Mouse (Mus musculus): ENCODE data around the gene Trp73.
A peak's percentile ranks its signal among the peaks of the same experiment; 100 is the strongest.

The Trp73 gene

DNA sequence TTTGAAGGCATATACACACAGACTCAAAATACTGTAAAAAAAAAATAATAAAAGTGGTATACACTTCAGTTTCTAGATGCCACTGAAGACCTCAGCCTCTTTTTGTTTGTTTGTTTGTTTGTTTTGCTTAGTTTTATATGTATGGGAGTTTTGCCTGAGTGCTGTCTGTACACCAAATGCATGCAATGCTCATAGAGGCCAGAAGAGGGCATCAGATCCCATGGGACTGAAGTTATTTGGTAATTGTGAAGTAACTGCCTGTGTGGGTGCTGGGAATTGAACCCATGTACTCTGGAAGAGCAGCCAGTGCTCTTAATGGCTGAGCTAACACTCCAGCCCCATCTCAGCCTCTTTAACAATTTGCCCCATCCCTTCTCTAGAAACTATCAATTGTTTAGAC lies 111.4 kb downstream of the Trp73 start:
- peak; percentile 44 for DNase-seq (ENCODE audit: low spot score)

DNA sequence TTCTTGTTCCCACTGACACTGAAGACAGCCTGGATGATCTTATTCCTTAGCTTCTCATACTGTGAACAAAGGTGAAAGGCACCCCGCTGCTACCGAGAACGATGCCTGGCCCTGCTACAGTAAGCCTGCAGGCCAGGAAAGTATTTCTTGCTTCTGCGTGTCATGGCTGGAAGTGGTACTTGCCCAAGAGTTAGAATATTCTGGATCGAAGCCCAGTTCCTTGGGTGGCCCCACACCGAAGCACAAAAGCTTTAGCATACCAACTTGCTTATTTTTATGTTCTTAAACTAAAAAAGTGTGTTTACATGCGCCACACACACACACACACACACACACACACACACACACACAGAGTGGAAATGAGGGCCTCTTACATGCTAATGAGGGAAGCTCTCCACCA lies 111.9 kb downstream of the Trp73 start:
- no peak for DNase-seq (ENCODE audit: low spot score)

DNA sequence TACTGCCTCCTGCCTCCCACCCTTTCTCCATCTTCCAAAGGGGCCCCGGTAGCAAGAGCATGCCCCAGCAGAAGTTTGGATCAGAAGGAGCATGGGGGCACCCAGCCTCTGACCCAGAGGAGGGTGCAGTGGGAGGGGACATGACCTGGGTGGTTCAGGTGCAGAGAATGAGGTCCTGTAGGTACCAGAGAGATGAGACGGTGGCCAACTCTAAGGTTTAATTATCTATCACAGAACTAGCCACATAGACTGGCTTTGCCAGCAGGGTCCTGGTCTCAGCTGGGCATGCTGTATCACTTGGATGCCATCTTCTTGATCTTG lies 113.6 kb downstream of the Trp73 start:
- no peak for DNase-seq (ENCODE audit: low spot score)

DNA sequence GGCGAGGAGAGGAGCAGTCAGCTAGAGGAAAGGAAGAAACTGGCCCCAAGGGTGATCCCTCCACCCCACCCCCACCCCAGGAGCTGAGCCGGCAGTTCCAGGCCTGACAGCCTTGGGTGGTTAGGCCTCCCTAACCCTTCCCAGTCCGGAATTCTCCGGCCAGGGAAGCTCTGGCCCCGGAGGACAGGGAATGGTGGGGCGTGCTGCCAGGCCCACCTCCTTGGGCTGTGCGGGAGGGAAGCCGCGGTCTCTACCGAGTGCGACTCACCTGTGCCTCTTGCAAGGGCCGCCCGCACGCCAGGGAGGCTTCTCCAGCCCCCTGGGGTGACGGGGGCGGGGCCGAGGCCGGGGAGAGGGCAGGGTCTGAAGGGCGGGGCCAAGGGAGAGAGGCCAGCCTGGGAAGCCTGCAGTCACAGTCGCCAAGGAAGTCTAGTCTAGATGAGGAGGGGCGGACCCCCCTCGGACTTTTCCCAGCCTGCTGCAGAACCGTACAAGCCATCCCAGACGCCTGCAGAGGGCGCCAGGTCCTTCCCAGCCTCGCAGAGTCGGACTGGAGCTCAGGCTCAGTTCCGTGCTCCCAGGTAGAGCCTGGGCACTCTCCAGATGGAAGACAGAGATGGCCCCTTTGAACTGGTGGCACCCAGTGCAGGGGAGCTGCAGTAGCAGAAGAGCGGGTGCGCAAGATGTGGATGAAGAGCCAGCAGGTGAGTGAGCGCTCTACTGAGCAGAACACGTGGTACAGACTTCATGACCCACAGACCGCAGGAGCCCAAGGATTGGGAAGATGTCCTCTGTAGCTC lies 114.2 kb downstream of the Trp73 start, which contains the start of gene Smim1:
TSS of gene Smim1 (minus strand) at position 590 of the 800 bp plus-strand sequence.
- DNase-seq (ENCODE audit: low spot score): peak; percentile 79

DNA sequence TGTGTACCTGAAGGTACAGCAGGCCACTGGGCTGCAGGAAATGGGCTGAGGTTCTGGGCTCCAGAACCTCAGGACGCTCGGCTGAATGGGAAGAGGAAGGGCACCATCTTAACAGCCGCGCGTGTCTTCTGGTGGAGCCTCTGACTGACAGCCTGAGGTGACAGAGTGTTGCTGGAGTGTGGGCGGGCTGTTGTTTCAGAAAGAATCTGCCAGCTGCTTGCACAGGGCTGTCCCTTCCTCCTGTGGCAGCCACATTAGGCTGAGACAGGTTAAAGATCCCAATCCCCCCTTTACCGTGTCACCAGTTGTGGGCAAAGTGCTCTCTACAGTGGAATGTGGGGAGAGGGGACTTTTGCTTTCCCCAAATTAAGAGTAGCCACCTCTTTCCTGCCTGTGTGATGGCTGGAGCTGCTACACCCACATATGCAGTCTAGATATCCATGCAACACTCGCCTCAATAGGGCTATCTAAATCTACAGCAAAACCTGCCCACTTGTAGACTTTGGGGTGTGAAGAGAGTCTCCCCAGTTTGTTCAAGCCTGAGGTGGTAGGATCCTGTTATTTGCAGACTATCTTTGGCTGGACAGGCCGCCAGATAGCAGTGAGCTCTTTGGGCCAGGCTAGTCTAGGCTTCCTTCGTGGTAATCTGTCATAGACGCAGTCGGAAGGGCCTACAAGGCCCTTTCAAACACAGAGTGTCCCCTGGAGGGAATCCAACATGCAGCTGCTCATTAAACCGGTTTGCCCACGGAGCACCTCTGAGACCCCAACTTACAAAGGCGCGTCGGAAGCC lies 115.1 kb downstream of the Trp73 start:
- DNase-seq (ENCODE audit: low spot score): no peak

DNA sequence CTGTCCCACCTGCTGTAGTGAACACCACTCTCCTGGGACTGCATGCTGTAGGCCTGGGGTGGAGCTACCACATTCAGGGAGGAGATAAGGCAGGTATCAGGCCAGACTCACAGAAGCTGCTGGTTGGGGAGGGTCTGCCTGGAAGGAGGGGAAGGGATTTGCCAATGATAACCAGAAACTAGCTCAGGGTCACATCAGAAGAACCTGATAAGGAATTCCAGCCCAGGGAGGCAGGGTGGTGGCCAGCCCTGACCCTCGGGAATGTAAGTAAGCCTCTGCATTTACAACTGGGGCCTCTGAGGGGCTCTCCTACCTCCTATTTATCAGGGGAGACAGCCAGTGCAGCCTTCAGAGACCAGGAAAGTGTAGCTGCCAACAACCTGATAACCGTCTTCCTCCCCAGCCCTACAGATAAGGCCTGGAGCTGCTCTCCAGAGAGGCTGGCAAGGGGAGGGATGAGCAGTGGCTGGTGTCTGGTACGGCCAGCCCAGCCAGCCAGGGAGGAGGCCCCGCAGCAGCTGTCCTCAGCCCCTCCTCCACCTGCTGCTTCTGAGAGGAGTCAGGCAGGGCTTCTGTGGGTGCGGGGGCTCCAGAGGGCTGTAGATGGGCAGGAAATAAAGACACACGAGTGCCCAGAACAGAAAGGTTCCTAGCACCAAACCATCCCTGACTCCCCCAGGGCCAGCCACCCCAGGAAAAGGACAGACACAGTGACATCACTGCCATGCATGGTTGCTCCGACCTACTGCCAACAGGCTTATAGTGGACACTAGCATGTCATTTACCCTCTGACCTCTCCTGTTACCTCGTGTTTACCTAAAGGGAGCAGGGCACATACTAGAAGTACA lies 116.0 kb downstream of the Trp73 start:
- peak; percentile 9 for DNase-seq (ENCODE audit: low spot score)

DNA sequence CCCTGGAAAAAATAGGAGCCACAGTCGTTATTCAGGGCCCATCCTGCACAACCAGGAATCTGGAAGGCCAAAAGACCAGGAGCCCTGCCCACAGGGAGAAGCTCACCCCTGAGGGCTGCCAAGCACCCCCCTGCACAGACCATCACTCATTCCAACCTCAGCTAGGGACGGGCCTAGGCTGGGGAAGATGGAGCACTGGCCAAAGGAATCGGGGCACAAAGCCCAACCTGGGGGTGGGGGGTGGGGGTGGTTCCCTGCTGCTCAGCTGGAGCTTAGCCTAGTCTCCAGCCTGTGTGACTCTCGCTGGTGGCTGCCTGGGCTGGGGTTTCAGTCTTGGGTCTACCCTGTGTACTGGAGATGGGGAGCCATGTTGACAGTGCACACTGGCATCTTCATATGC lies 117.2 kb downstream of the Trp73 start:
- no peak for DNase-seq (ENCODE audit: low spot score)

DNA sequence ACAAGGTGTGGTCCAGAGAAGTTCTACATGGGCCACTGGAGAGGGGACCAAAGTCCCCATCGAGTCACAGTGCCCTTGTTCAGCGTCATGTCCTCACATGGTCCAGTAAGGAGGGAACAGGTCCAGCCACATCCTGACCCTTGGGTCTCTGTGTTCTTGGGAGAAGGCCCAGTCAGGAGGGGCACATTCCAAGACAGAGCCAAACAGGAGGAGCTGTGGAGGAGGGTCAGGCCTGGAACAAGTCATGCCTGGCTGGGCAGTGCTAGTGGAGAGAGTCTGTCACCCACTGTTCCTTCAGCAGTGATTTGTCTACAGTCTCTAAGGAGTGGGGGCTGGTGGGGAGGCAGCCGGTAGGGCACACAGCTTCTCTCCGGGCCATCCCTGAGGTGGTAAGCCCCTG lies 117.6 kb downstream of the Trp73 start:
- no peak for DNase-seq (ENCODE audit: low spot score)

DNA sequence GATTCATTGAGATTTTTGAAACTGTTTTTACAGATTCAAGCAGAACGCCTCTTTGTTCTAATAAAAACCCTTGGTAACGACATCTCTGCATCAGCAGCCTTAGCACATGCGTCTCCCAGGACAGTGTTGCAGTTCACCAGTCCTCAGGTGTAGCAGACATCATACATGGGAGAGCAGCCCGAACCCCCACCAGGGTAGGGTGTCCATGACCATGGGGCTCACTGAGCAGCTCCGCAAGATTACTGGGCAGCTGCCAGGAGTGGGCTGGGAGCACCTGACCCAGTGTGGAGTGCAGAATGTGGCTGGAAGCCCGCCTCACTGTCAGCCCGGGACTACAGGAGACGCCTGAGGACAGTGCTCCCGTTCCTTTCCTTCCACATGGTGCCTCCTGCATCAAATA lies 118.6 kb downstream of the Trp73 start:
- DNase-seq (ENCODE audit: low spot score): no peak

DNA sequence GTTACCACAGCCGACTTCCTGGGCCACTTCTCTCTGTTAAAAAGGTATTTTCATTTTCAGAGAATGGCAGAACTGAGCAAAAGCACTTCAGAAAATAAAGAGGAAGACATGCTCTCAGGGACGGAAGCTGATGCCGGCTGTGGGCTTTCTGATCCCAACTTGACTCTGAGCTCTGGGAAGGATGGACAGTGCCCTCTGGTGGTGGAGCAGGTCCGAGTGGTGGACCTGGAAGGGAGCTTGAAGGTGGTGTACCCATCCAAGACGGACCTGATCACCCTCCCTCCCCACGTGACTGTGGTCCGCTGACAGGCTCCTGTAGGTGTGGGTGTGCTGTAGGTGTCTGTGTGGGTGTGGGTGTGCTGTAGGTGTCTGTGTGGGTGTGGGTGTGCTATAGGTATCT lies 120.4 kb downstream of the Trp73 start:
- DNase-seq (ENCODE audit: low spot score): peak; percentile 42

DNA sequence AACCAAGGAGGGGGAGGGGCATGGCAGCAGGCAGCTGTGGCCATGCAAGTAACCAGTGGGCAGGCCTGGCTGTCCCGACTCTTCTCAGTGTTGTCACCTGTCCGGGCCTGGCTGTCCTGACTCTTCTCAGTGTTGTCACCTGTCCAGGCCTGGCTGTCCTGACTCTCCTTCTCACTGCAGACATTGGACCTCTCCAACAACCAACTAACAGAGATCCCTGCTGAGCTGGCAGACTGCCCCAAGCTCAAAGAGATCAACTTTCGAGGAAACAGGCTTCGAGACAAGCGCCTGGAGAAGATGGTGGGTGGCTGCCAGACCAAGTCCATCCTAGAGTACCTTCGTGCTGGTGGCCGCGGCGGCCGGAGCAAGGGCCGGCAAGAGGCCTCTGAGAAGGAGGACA lies 124.5 kb downstream of the Trp73 start:
- DNase-seq (ENCODE audit: low spot score): no peak

DNA sequence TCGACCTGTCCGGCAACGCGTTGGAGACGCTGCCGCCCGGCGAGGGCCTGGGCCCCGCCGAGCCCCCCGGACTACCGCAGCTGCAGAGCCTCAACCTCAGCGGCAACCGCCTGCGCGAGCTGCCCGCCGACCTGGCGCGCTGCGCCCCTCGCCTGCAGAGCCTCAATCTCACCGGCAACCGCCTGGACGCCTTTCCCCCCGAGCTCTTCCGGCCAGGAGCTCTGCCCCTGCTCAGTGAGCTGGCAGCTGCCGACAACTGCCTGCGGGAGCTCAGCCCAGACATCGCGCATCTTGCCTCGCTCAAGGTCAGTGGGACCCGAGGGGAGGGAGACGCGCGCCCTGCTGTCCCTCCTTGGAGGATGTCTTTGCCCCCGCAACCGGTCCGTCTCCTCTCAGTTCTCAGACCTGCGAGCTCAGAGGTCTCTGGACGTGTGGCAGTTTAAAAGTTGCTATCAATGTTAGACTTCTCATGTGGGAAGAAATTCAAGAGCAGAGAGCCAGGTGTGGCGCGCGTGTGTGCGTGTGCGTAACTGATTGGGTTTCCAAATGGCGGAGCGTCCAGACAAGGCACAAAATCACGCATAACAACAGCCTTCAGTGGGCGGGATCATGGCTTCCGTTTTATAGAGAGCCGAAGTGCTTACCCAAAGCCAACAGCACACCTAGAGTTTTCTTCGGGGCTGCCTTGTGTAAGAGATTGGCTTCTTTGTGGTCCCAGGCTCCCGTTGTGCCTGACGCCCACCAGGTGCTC lies 127.7 kb downstream of the Trp73 start:
- DNase-seq (ENCODE audit: low spot score): peak; percentile 7

DNA sequence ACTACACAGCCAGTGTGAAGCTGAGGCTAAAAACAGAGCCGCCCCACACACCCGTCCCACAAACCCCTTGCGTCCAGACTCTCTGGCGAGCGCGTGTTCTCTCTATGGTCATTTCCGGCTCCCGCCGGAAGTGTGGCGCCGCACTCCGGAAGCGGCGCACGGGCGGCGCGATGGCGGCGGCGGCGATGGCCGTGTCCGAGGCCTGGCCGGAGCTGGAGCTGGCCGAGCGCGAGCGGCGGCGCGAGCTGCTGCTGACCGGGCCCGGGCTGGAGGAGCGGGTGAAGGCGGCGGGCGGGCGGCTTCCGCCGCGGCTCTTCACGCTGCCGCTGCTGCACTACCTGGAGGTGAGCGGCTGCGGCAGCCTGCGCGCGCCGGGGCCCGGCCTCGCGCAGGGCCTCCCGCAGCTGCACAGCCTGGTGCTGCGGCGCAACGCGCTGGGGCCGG lies 128.3 kb downstream of the Trp73 start, which contains the start of gene Lrrc47:
TSS of gene Lrrc47 (plus strand) at position 86 of the 444 bp plus-strand sequence.
- peak; percentile 91 for DNase-seq (ENCODE audit: low spot score)

DNA sequence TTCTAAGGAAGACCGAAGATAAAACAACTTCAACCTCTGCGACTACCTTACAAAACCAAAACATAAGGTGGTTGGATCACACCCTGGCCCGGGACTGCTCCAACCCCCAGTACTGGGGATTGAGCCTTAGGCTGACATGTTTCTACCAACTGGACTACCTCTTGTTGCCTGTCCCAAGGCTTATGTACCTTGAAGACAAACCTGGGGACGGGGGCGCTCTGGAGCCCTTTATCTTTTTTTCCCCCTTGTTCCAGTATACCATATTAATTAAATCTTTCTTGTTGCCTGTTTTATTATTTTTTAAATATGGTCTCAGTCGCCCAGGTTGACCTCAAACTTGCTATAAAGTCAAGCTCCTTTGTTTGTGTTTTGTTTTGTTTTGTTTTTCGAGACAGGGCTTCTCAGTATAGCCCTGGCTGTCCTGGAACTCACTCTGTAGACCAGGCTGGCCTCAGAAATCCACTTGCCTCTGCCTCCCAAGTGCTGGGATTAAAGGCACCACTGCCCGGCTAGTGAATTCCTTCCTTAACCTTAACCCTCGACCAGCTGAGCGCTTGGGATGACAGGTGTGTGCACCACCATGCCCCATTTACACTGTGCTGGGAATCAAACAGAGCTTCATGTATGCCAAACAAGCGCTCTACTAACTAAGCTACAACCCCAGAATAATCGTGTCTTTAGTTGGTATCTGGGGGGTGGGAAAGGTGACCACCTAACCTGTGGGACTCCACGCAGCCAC lies 128.9 kb downstream of the Trp73 start:
- no peak for DNase-seq (ENCODE audit: low spot score)

DNA sequence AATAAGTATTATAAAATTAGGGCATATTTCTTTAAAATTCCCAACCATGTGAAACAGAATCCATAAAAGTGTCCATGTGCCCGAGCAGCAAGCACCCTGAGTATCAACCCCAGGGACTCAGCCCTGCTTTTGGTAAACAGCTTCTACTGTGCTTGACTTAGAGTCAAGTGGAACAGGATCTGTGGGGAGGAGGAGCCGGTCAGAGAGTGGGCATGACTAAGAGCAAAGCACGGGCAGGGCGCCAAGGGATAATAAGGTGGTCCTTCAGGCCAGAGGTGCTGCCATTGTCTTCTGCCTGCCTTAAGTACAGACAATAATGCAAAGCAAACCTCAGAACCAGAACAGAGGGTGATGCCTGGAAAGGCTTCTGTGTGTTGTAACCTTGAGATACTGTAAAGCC lies 132.2 kb downstream of the Trp73 start:
- DNase-seq (ENCODE audit: low spot score): no peak

DNA sequence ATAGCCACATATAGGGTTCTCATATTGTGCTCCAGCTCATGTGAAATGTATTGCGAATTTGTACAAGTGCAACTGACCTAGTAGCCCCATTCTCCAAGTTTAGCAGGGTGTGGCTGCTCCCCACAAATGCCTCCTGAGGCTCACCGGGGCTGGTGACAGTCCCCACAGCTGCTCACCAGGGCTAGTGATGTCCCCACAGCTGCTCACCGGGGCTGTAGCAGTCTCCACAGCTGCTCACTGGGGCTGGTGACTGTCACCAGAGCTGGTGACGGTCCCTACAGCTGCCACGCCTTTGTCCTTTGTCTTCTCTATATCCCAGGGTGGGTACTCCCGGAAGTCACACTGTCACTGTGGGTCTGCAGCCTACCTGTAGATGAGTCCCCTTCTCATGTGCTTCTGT lies 133.7 kb downstream of the Trp73 start:
- DNase-seq (ENCODE audit: low spot score): no peak
